ENCODE assay signal across 7 mouse cellular contexts in genomic region chr12:95696522-95697025, GRCm38 (mm10). TPM values are rescaled to one million over a fixed set of nuclear protein-coding genes. Genes with fewer than 3 reads are reported as not detected.
A peak's percentile ranks its signal among the peaks of the same experiment; 100 is the strongest.
DNase-seq lines count a peak whose midpoint lies in the region; ATAC-seq and TF ChIP-seq lines count a peak whose summit lies in the region.

No protein-coding gene starts in this region.

- no peaks in the 10 kb centered on the region for H3K36me3 ChIP-seq in lung, embryonic 14.5 days (ENCODE audit: insufficient read depth)
- H3K36me3 ChIP-seq in embryonic facial prominence, embryonic 14.5 days (ENCODE audit: control insufficient read depth, insufficient read depth, low read length) = peaks cover 6% of the 10 kb centered on the region; the same call in 1 of the 2 replicates
- no peaks in the 10 kb centered on the region for H3K36me3 ChIP-seq in hindbrain, postnatal 0 days (ENCODE audit: insufficient read depth, low read length)
- no peaks in the 10 kb centered on the region for H3K36me3 ChIP-seq in neural tube, embryonic 12.5 days
- H3K36me3 ChIP-seq in thymus, adult 2 months (ENCODE audit: control insufficient read depth, insufficient read depth, low read length) = no peaks in the 10 kb centered on the region

- H3K4me2 ChIP-seq in lung, embryonic 14.5 days = peak overlapping the region; percentile 79
- peak overlapping the region; percentile 87 for H3K4me2 ChIP-seq in embryonic facial prominence, embryonic 14.5 days (ENCODE audit: low read depth, low read length)
- H3K4me2 ChIP-seq in hindbrain, postnatal 0 days (ENCODE audit: low read depth, low read length) = peak overlapping the region; percentile 75
- peak overlapping the region; percentile 66 for H3K4me2 ChIP-seq in neural tube, embryonic 12.5 days (replicated peaks)

- no peak overlapping the region; the same call in 1 of the 2 replicates for H3K27ac ChIP-seq in lung, embryonic 14.5 days (ENCODE audit: low read depth)
- peak overlapping the region; percentile 92 for H3K27ac ChIP-seq in embryonic facial prominence, embryonic 14.5 days (replicated peaks; ENCODE audit: low read depth, low read length)
- peak overlapping the region; percentile 92; the same call in 1 of the 2 replicates for H3K27ac ChIP-seq in hindbrain, postnatal 0 days
- H3K27ac ChIP-seq in neural tube, embryonic 12.5 days = no peak overlapping the region
- H3K27ac ChIP-seq in thymus, adult 2 months (ENCODE audit: control insufficient read depth, insufficient read depth, low read length) = no peak overlapping the region

- no peak for TF ChIP-seq POLR2A in thymus, adult 2 months (IDR thresholded peaks at IDR 0.05; ENCODE audit: control insufficient read depth, extremely low read depth, insufficient read depth, low read length, poor library complexity)

- peak overlapping the region; percentile 77 for H3K9ac ChIP-seq in lung, embryonic 14.5 days
- peak overlapping the region; percentile 91 for H3K9ac ChIP-seq in embryonic facial prominence, embryonic 14.5 days (ENCODE audit: low read depth, low read length)
- peak overlapping the region; percentile 64 for H3K9ac ChIP-seq in hindbrain, postnatal 0 days (replicated peaks; ENCODE audit: low read length)
- peak overlapping the region; percentile 78 for H3K9ac ChIP-seq in neural tube, embryonic 12.5 days

- TF ChIP-seq CTCF in lung, embryonic 14.5 days (IDR thresholded peaks at IDR 0.05; ENCODE audit: low read depth) = no peak
- no peak for TF ChIP-seq CTCF in hindbrain, postnatal 0 days (IDR thresholded peaks at IDR 0.05; ENCODE audit: low read depth)
- no peak for TF ChIP-seq CTCF in thymus, adult 2 months (IDR thresholded peaks at IDR 0.05; ENCODE audit: borderline replicate concordance, control insufficient read depth, extremely low read depth, insufficient read depth, low read length, poor library complexity)

- no peak for ATAC-seq in lung, embryonic 14.5 days (ENCODE audit: insufficient read depth)
- no peak for ATAC-seq in embryonic facial prominence, embryonic 14.5 days (ENCODE audit: low read depth)
- no peak for ATAC-seq in hindbrain, postnatal 0 days
- no peak for ATAC-seq in neural tube, embryonic 12.5 days (ENCODE audit: low FRiP score, low read depth)
- no peak for ATAC-seq in megakaryocyte-erythroid progenitor cell, adult 5-6 weeks (replicated peaks; ENCODE audit: low FRiP score, low TSS enrichment, poor library complexity, severe bottlenecking)

- H3K9me3 ChIP-seq in lung, embryonic 14.5 days (ENCODE audit: low read depth, low read length) = no peaks in the 10 kb centered on the region
- H3K9me3 ChIP-seq in embryonic facial prominence, embryonic 14.5 days (ENCODE audit: control insufficient read depth, low read length) = no peaks in the 10 kb centered on the region
- no peaks in the 10 kb centered on the region for H3K9me3 ChIP-seq in hindbrain, postnatal 0 days (ENCODE audit: low read length)
- H3K9me3 ChIP-seq in neural tube, embryonic 12.5 days = no peaks in the 10 kb centered on the region

- H3K4me1 ChIP-seq in lung, embryonic 14.5 days (ENCODE audit: insufficient read depth) = peaks cover 6% of the 10 kb centered on the region; the same call in 1 of the 2 replicates
- H3K4me1 ChIP-seq in embryonic facial prominence, embryonic 14.5 days (ENCODE audit: control insufficient read depth, insufficient read depth, low read length) = peaks cover 11% of the 10 kb centered on the region
- H3K4me1 ChIP-seq in hindbrain, postnatal 0 days (ENCODE audit: insufficient read depth, low read length) = 0 out of 2 replicates have a peak, but pooled peaks cover 6% of the 10 kb centered on the region
- H3K4me1 ChIP-seq in neural tube, embryonic 12.5 days = peaks cover 20% of the 10 kb centered on the region
- H3K4me1 ChIP-seq in thymus, adult 2 months (replicated peaks; ENCODE audit: control insufficient read depth, insufficient read depth, low read length) = no peaks in the 10 kb centered on the region

- H3K4me3 ChIP-seq in lung, embryonic 14.5 days (ENCODE audit: low read depth, low read length) = peak overlapping the region; percentile 73
- H3K4me3 ChIP-seq in embryonic facial prominence, embryonic 14.5 days (ENCODE audit: low read depth, low read length) = peak overlapping the region; percentile 82
- H3K4me3 ChIP-seq in hindbrain, postnatal 0 days (ENCODE audit: low read length) = peak overlapping the region; percentile 67
- peak overlapping the region; percentile 73 for H3K4me3 ChIP-seq in neural tube, embryonic 12.5 days
- no peak overlapping the region for H3K4me3 ChIP-seq in thymus, adult 2 months (ENCODE audit: control insufficient read depth, insufficient read depth, low read length)

- no peak for DNase-seq in lung, embryonic 14.5 days
- DNase-seq in lung, postnatal 14 days = no peak
- DNase-seq in embryonic facial prominence, embryonic 14.5 days (ENCODE audit: low spot score) = no peak
- peak; percentile 40 for DNase-seq in hindbrain, postnatal 0 days (ENCODE audit: low spot score)
- no peak for DNase-seq in thymus, adult 2 months

- H3K27me3 ChIP-seq in lung, embryonic 14.5 days (ENCODE audit: insufficient read depth, low read length) = peaks cover 7% of the 10 kb centered on the region
- no peaks in the 10 kb centered on the region; the same call in 1 of the 2 replicates for H3K27me3 ChIP-seq in embryonic facial prominence, embryonic 14.5 days (replicated peaks; ENCODE audit: control insufficient read depth, insufficient read depth, low read length)
- no peaks in the 10 kb centered on the region for H3K27me3 ChIP-seq in hindbrain, postnatal 0 days (ENCODE audit: insufficient read depth, low read length)
- H3K27me3 ChIP-seq in neural tube, embryonic 12.5 days (replicated peaks) = peaks cover 25% of the 10 kb centered on the region
- no peaks in the 10 kb centered on the region; the same call in 1 of the 2 replicates for H3K27me3 ChIP-seq in thymus, adult 2 months (ENCODE audit: control insufficient read depth, insufficient read depth, low read length)

- WGBS in lung, embryonic 14.5 days = 2% methylated on average over 6 of the region's 6 CpGs
- 0% methylated on average over 6 of the region's 6 CpGs for WGBS in embryonic facial prominence, embryonic 14.5 days
- 4% methylated on average over 6 of the region's 6 CpGs for WGBS in hindbrain, postnatal 0 days
- WGBS in neural tube, embryonic 12.5 days = 4% methylated on average over 6 of the region's 6 CpGs
- 42% methylated on average over 6 of the region's 6 CpGs for WGBS in thymus, adult 2 months

RNA-seq across cellular contexts. Expression of gene Flrt2, which starts 4.5 kb away (rescaled TPM):
- 14.1 and 15.6 TPM in 2 replicates for polyA plus RNA-seq in lung, embryonic 14.5 days (2014; fragmentation: Nextera tagmentation; extraction: Ambion mirVana)
- polyA plus RNA-seq in embryonic facial prominence, embryonic 14.5 days (2014; fragmentation: Nextera tagmentation; extraction: Ambion mirVana) = 42.9 and 46.4 TPM in 2 replicates
- total RNA-seq in hindbrain, postnatal 0 days (2014; rRNA removed) = 34.4 and 40.9 TPM in 2 replicates
- 11.7 and 12.5 TPM in 2 replicates for polyA plus RNA-seq in hindbrain, postnatal 0 days (2015; fragmentation: Nextera tagmentation; extraction: Ambion mirVana)
- polyA plus RNA-seq in neural tube, embryonic 12.5 days (2016; fragmentation: Nextera tagmentation; extraction: Ambion mirVana) = 31.6 and 31.8 TPM in 2 replicates
- 1.1 TPM in 2 replicates for polyA plus RNA-seq in thymus, adult 2 months (2012; rRNA removed)
- not detected in 2 replicates for total RNA-seq in megakaryocyte-erythroid progenitor cell, adult 5-6 weeks (2014; fragmentation: Nextera tagmentation)
- not detected in 2 replicates for total RNA-seq in megakaryocyte-erythroid progenitor cell, adult 5-6 weeks (2017)

Comparison
In these comparisons a context has a peak if more than half of its experiments do, and no peak if none do; other contexts are left out.
1. H3K27ac ChIP-seq: peak in embryonic facial prominence, embryonic 14.5 days (single experiment) and hindbrain, postnatal 0 days (single experiment); none in lung, embryonic 14.5 days (single experiment), neural tube, embryonic 12.5 days (single experiment) and thymus, adult 2 months (single experiment).
2. Peak in every context shown above with its lines, with median percentiles within 50 percentile points of each other: H3K4me2 ChIP-seq and H3K9ac ChIP-seq.